Mouse (Mus musculus): ENCODE results near the gene Slco2a1. TPM values are rescaled to one million over a fixed set of nuclear protein-coding genes. Genes with fewer than 3 reads are reported as not detected.
"Not testable (repeated sequence)": the region's sequence is repeated elsewhere in the genome, so short reads cannot be mapped to it uniquely, and the experiment has no call there.

Gene Slco2a1
- total and polyA plus RNA-seq, 3 experiments: 0.14 TPM; not detected in 2

- dilution Hi-C loops (cut with MboI; ENCODE audit: extremely low pct_ligation_motif_present, extremely low pct_unique_long_range_greater_than_20kb, low sequenced_read_pairs); H3K9me3 ChIP-seq (replicated peaks; ENCODE audit: low read length); in situ Hi-C loops (cut with MboI; ENCODE audit: low pct_ligation_motif_present, low pct_unique_long_range_greater_than_20kb, low sequenced_read_pairs); H3K9ac ChIP-seq (ENCODE audit: insufficient read depth, low read depth); DNase-seq (ENCODE audit: extremely low read depth); H3K4me2 ChIP-seq (ENCODE audit: insufficient read depth, low read depth, poor library complexity, severe bottlenecking); H3K27ac ChIP-seq (ENCODE audit: insufficient read depth, low read depth); H3K4me3 ChIP-seq (replicated peaks in 1 of 3; ENCODE audit: low read depth in 2 of 3, low read length in 2 of 3, poor library complexity in 1 of 3); H3K36me3 ChIP-seq (replicated peaks in 1 of 2; ENCODE audit: control insufficient read depth in 1 of 2, insufficient read depth in 1 of 2, low read length in 1 of 2); H3K79me2 ChIP-seq (replicated peaks; ENCODE audit: control insufficient read depth, extremely low read depth, insufficient read depth, poor library complexity, severe bottlenecking); H3K4me1 ChIP-seq (ENCODE audit: control insufficient read depth in 1 of 2, insufficient read depth in 2 of 2): not testable (repeated sequence)
- H3K27me3 ChIP-seq (replicated peaks): peaks cover 28% of the 10 kb centered on the region
Observed at GRCm38 (mm10) chr9:103108341-103108798, 119.9 kb downstream of the Slco2a1 start.

- Histone ChIP-seq H3K4me2 (ENCODE audit: insufficient read depth, low read depth, poor library complexity, severe bottlenecking) (no peak overlapping the region), H3K9me3 (replicated peaks; ENCODE audit: low read length) (peaks cover 2% of the 10 kb centered on the region), H3K9ac (ENCODE audit: insufficient read depth, low read depth) (no peak overlapping the region), H3K4me3 (replicated peaks in 1 of 3; ENCODE audit: low read depth in 2 of 3, low read length in 2 of 3, poor library complexity in 1 of 3) (no peak overlapping the region), H3K36me3 (replicated peaks in 1 of 2; ENCODE audit: control insufficient read depth in 1 of 2, insufficient read depth in 1 of 2, low read length in 1 of 2) (no peaks in the 10 kb centered on the region), H3K27ac (ENCODE audit: insufficient read depth, low read depth) (no peak overlapping the region), H3K4me1 (ENCODE audit: control insufficient read depth in 1 of 2, insufficient read depth in 2 of 2) (no peaks in the 10 kb centered on the region), H3K79me2 (replicated peaks; ENCODE audit: control insufficient read depth, extremely low read depth, insufficient read depth, poor library complexity, severe bottlenecking) (no peaks in the 10 kb centered on the region), H3K27me3 (replicated peaks) (peaks cover 28% of the 10 kb centered on the region)
- TF ChIP-seq PAX5 (IDR thresholded peaks at IDR 0.05; ENCODE audit: low read length) (no peak), SMC3 (IDR thresholded peaks at IDR 0.05; ENCODE audit: low read depth, low read length) (no peak), IRF4 (IDR thresholded peaks at IDR 0.05; ENCODE audit: low read depth, low read length) (no peak), CTCF (conservative IDR thresholded peaks at IDR 0.05 in 1 of 2, IDR thresholded peaks at IDR 0.05 in 1 of 2; ENCODE audit: low read depth in 2 of 2, low read length in 2 of 2) (no peak), RAD21 (IDR thresholded peaks at IDR 0.05; ENCODE audit: low read depth, low read length) (no peak), MEF2A (IDR thresholded peaks at IDR 0.05; ENCODE audit: borderline replicate concordance, low read depth, low read length) (no peak), NRF1 (IDR thresholded peaks at IDR 0.05; ENCODE audit: low read depth, low read length) (no peak), MAZ (IDR thresholded peaks at IDR 0.05; ENCODE audit: low read depth, low read length) (no peak), SIN3A (IDR thresholded peaks at IDR 0.05; ENCODE audit: low read length) (no peak), MAFK (IDR thresholded peaks at IDR 0.05; ENCODE audit: insufficient replicate concordance, low read length) (no peak), CHD1 (IDR thresholded peaks at IDR 0.05; ENCODE audit: low read depth, low read length) (no peak), USF1 (IDR thresholded peaks at IDR 0.05; ENCODE audit: low read depth, low read length) (no peak), USF2 (conservative IDR thresholded peaks at IDR 0.05; ENCODE audit: low read depth, low read length) (no peak), E2F4 (IDR thresholded peaks at IDR 0.05; ENCODE audit: insufficient replicate concordance, low read depth, low read length) (no peak), ZNF384 (IDR thresholded peaks at IDR 0.05; ENCODE audit: low read depth, low read length) (no peak), BHLHE40 (IDR thresholded peaks at IDR 0.05; ENCODE audit: low read depth, low read length) (no peak)
- in situ Hi-C loops (cut with MboI; ENCODE audit: low pct_ligation_motif_present, low pct_unique_long_range_greater_than_20kb, low sequenced_read_pairs): no loop called here
- DNase-seq (ENCODE audit: extremely low read depth): no peak
- dilution Hi-C loops (cut with MboI; ENCODE audit: extremely low pct_ligation_motif_present, extremely low pct_unique_long_range_greater_than_20kb, low sequenced_read_pairs): no loop called here
Observed at GRCm38 (mm10) chr9:103108943-103109670, 120.6 kb downstream of the Slco2a1 start.

Data from CH12.LX (cell line).